Mouse (Mus musculus): ENCODE data around the gene Knl1. TPM values are rescaled to one million over a fixed set of nuclear protein-coding genes. Genes with fewer than 3 reads are reported as not detected.

Gene Knl1
- 0.12 and 0.16 TPM in 2 replicates for polyA plus RNA-seq (2012; rRNA removed; ENCODE audit: low replicate concordance)

GRCm38 (mm10) chr2:119046649-119047611 lies at the start of gene Knl1:
Gene Knl1, plus strand, starts transcription at chr2:119047119.

GRCm38 (mm10) chr2:119028941-119029551 lies 17.9 kb upstream of the Knl1 start, which contains the start of gene Ccdc32:
Gene Ccdc32, minus strand, starts transcription at chr2:119029393.

GRCm38 (mm10) chr2:119034656-119035396 lies 12.1 kb upstream of the Knl1 start, which contains the start of gene Rpusd2:
Gene Rpusd2, plus strand, starts transcription at chr2:119034790.

GRCm38 (mm10) chr2:119112438-119113112 lies 65.7 kb downstream of the Knl1 start, which contains the start of gene Rad51:
Gene Rad51, plus strand, starts transcription at chr2:119112793.

Other genes with a start within 250 kb of the Knl1 start
- 2.0 and 2.6 TPM in 2 replicates for gene Knstrn, start 233.1 kb upstream of the Knl1 start, polyA plus RNA-seq (2012; rRNA removed; ENCODE audit: low replicate concordance)
- gene Ivd, start 185.2 kb upstream of the Knl1 start, polyA plus RNA-seq (2012; rRNA removed; ENCODE audit: low replicate concordance): 14.6 and 19.4 TPM in 2 replicates
- gene Bahd1, start 146.7 kb upstream of the Knl1 start, polyA plus RNA-seq (2012; rRNA removed; ENCODE audit: low replicate concordance): 12.9 and 22.5 TPM in 2 replicates
- 3.3 and 4.3 TPM in 2 replicates for gene Chst14, start 120.6 kb upstream of the Knl1 start, polyA plus RNA-seq (2012; rRNA removed; ENCODE audit: low replicate concordance)
- 3.6 and 5.3 TPM in 2 replicates for gene Ccdc32, start 17.7 kb upstream of the Knl1 start, polyA plus RNA-seq (2012; rRNA removed; ENCODE audit: low replicate concordance)
- 0.78 and 1.7 TPM in 2 replicates for gene Rpusd2, start 12.3 kb upstream of the Knl1 start, polyA plus RNA-seq (2012; rRNA removed; ENCODE audit: low replicate concordance)
- 4.1 and 4.2 TPM in 2 replicates for gene Rad51, start 65.7 kb downstream of the Knl1 start, polyA plus RNA-seq (2012; rRNA removed; ENCODE audit: low replicate concordance)
- 26.8 and 50.3 TPM in 2 replicates for gene Rmdn3, start 109.9 kb downstream of the Knl1 start, polyA plus RNA-seq (2012; rRNA removed; ENCODE audit: low replicate concordance)
- gene Gchfr, start 120.7 kb downstream of the Knl1 start, polyA plus RNA-seq (2012; rRNA removed; ENCODE audit: low replicate concordance): 32.5 and 153 TPM in 2 replicates
- 0.04 and 0.06 TPM in 2 replicates for gene Gm14137, start 127.4 kb downstream of the Knl1 start, polyA plus RNA-seq (2012; rRNA removed; ENCODE audit: low replicate concordance)
- 29.4 and 36.1 TPM in 2 replicates for gene Zfyve19, start 161.5 kb downstream of the Knl1 start, polyA plus RNA-seq (2012; rRNA removed; ENCODE audit: low replicate concordance)
- gene Dnajc17, start 161.7 kb downstream of the Knl1 start, polyA plus RNA-seq (2012; rRNA removed; ENCODE audit: low replicate concordance): 2.9 and 3.1 TPM in 2 replicates
- gene Ppp1r14d, start 182.8 kb downstream of the Knl1 start, polyA plus RNA-seq (2012; rRNA removed; ENCODE audit: low replicate concordance): 106 and 267 TPM in 2 replicates
- 134 and 359 TPM in 2 replicates for gene Spint1, start 190.2 kb downstream of the Knl1 start, polyA plus RNA-seq (2012; rRNA removed; ENCODE audit: low replicate concordance)
- gene Rhov, start 224.2 kb downstream of the Knl1 start, polyA plus RNA-seq (2012; rRNA removed; ENCODE audit: low replicate concordance): 2.0 and 3.7 TPM in 2 replicates
- gene Vps18, start 241.6 kb downstream of the Knl1 start, polyA plus RNA-seq (2012; rRNA removed; ENCODE audit: low replicate concordance): 17.3 and 20.0 TPM in 2 replicates

All from duodenum, adult 2 months (tissue).